Mouse (Mus musculus): ENCODE data around the gene Elk4. TPM values are rescaled to one million over a fixed set of nuclear protein-coding genes. Genes with fewer than 3 reads are reported as not detected.
A peak's percentile ranks its signal among the peaks of the same experiment; 100 is the strongest.

Gene Elk4
- polyA plus RNA-seq (2015; fragmentation: Nextera tagmentation; extraction: Ambion mirVana): 19.0 and 23.2 TPM in 2 replicates

- Histone ChIP-seq H3K4me1 (ENCODE audit: insufficient read depth, low read length) (peaks cover 26% of the 10 kb centered on the region), H3K27ac (ENCODE audit: low read length) (peak within 1 kb of the TSS; percentile 99), H3K4me2 (replicated peaks; ENCODE audit: low read depth, low read length) (peak within 1 kb of the TSS; percentile 73), H3K4me3 (ENCODE audit: low read length) (peak within 1 kb of the TSS; percentile 83), H3K9ac (replicated peaks; ENCODE audit: low read length) (peak within 1 kb of the TSS; percentile 98), H3K9me3 (ENCODE audit: low read length) (no peaks in the 10 kb centered on the region), H3K36me3 (ENCODE audit: insufficient read depth, low read length) (no peaks in the 10 kb centered on the region), H3K27me3 (ENCODE audit: insufficient read depth, low read length) (no peaks in the 10 kb centered on the region)
- 0% methylated on average over 58 of the region's 61 CpGs for WGBS
- ATAC-seq (ENCODE audit: low FRiP score, low TSS enrichment): peak; percentile 94
These were observed at the start of gene Elk4 for GRCm38 (mm10) chr1:132007282-132007815. TSS of gene Elk4 (plus strand) at chr1:132007607.

DNA sequence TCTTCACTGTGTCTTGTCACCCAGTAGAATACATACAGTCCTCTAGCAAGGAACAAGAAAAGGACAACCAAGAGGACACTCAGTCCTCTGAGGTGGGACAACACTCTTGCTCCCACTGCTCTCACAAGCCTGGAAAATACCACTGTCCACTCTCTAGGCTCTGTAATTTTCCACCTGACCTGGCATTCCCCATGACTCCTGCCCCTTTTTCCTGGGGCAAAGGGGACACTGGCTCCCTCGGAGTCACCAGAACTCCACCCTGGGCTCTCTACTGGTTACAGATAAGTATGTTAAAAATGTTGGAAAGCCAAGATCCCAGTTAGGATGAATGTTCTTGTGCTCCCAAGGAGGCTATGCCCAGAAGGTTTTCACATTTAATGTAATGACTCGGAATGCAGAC is 46.4 kb upstream of the Elk4 start:
- Histone ChIP-seq H3K27me3 (ENCODE audit: insufficient read depth, low read length) (peaks cover 6% of the 10 kb centered on the region), H3K9me3 (ENCODE audit: low read length) (no peaks in the 10 kb centered on the region), H3K4me2 (replicated peaks; ENCODE audit: low read depth, low read length) (no peak overlapping the region), H3K9ac (replicated peaks; ENCODE audit: low read length) (no peak overlapping the region), H3K4me1 (ENCODE audit: insufficient read depth, low read length) (peaks cover 20% of the 10 kb centered on the region), H3K36me3 (ENCODE audit: insufficient read depth, low read length) (no peaks in the 10 kb centered on the region), H3K4me3 (ENCODE audit: low read length) (no peak overlapping the region), H3K27ac (ENCODE audit: low read length) (no peak overlapping the region)
- 63% methylated on average over 2 of the region's 2 CpGs for WGBS
- ATAC-seq (ENCODE audit: low FRiP score, low TSS enrichment): no peak

- H3K9ac ChIP-seq (replicated peaks; ENCODE audit: low read length): peak within 1 kb of the TSS; percentile 79
- peak; percentile 72 for ATAC-seq (ENCODE audit: low FRiP score, low TSS enrichment)
- no peaks in the 10 kb centered on the region for H3K36me3 ChIP-seq (ENCODE audit: insufficient read depth, low read length)
- no peak within 1 kb of the TSS for H3K27ac ChIP-seq (ENCODE audit: low read length)
- H3K9me3 ChIP-seq (ENCODE audit: low read length): no peaks in the 10 kb centered on the region
- peaks cover 32% of the 10 kb centered on the region for H3K4me1 ChIP-seq (ENCODE audit: insufficient read depth, low read length)
- 0% methylated on average over 20 of the region's 35 CpGs for WGBS
- H3K4me3 ChIP-seq (ENCODE audit: low read length): peak within 1 kb of the TSS; percentile 78
- H3K27me3 ChIP-seq (ENCODE audit: insufficient read depth, low read length): peaks cover 6% of the 10 kb centered on the region
- peak within 1 kb of the TSS; percentile 99 for H3K4me2 ChIP-seq (replicated peaks; ENCODE audit: low read depth, low read length)
These were observed 44.8 kb upstream of the Elk4 start, which contains the start of gene Slc45a3 for GRCm38 (mm10) chr1:131962606-131963084. TSS of gene Slc45a3 (plus strand) at chr1:131962967.

DNA sequence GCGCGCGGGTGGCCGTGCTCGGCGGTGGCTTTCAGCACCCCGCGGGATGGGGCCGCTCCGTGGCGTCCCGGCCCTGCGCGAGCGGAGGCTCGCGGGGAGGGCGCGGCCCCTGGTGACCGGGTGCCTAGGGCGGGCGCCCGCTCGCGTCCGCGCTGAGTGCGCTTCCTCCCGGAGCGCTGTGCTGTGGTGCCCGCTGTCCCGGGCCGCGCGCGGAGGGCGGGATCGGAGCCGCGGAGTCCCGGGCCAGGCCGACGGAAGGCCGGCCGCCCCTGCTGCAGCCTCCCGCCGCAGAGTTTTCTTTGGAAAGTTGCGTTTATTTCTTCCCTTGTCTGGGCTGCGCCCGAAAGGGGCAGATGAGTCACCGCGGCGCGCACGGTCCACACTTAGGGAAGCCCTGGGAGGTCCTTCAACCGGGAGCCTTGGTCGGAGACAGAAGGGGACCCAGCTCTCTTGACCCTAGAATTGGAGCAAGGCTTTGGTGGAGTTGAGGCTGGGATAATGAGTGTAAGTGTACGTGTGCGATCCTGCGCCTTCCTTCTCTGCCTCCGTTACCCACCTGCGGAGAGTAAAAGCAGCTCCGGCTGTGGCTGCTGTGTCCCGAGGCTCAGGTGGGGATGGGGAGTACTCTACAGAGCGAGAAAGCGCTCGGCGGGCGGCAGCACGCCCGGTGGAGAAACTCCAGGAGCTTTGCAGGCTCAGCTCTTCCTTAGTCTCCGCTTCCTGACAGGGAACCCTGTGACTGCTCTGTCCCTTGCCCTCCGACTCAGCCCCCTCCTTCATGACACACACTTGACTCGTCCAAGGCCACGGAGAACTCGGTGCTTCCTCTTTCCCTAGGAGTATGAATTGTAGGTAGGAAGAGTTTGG is 44.1 kb upstream of the Elk4 start:
- peak overlapping the region; percentile 79 for H3K9ac ChIP-seq (replicated peaks; ENCODE audit: low read length)
- no peaks in the 10 kb centered on the region for H3K36me3 ChIP-seq (ENCODE audit: insufficient read depth, low read length)
- H3K27ac ChIP-seq (ENCODE audit: low read length): no peak overlapping the region
- H3K4me1 ChIP-seq (ENCODE audit: insufficient read depth, low read length): peaks cover 35% of the 10 kb centered on the region
- H3K4me2 ChIP-seq (replicated peaks; ENCODE audit: low read depth, low read length): peak overlapping the region; percentile 99
- under 1% methylated on average over 48 of the region's 76 CpGs for WGBS
- H3K27me3 ChIP-seq (ENCODE audit: insufficient read depth, low read length): peaks cover 6% of the 10 kb centered on the region; the same call in 1 of the 2 replicates
- peak overlapping the region; percentile 78 for H3K4me3 ChIP-seq (ENCODE audit: low read length)
- H3K9me3 ChIP-seq (ENCODE audit: low read length): no peaks in the 10 kb centered on the region
- peak; percentile 73 for ATAC-seq (ENCODE audit: low FRiP score, low TSS enrichment)

GRCm38 (mm10) chr1:131964100-131964499 is 43.3 kb upstream of the Elk4 start:
- Histone ChIP-seq H3K9me3 (ENCODE audit: low read length) (no peaks in the 10 kb centered on the region), H3K9ac (replicated peaks; ENCODE audit: low read length) (no peak overlapping the region), H3K36me3 (ENCODE audit: insufficient read depth, low read length) (no peaks in the 10 kb centered on the region), H3K27me3 (ENCODE audit: insufficient read depth, low read length) (peaks cover 6% of the 10 kb centered on the region; the same call in 1 of the 2 replicates), H3K4me2 (replicated peaks; ENCODE audit: low read depth, low read length) (peak overlapping the region; percentile 99), H3K4me1 (ENCODE audit: insufficient read depth, low read length) (peaks cover 43% of the 10 kb centered on the region), H3K27ac (ENCODE audit: low read length) (no peak overlapping the region), H3K4me3 (ENCODE audit: low read length) (peak overlapping the region; percentile 78)
- no peak for ATAC-seq (ENCODE audit: low FRiP score, low TSS enrichment)
- WGBS: 39% methylated on average over 5 of the region's 5 CpGs

- Histone ChIP-seq H3K27me3 (ENCODE audit: insufficient read depth, low read length) (peaks cover 6% of the 10 kb centered on the region; the same call in 1 of the 2 replicates), H3K4me1 (ENCODE audit: insufficient read depth, low read length) (peaks cover 44% of the 10 kb centered on the region), H3K9ac (replicated peaks; ENCODE audit: low read length) (no peak overlapping the region), H3K9me3 (ENCODE audit: low read length) (no peaks in the 10 kb centered on the region), H3K4me2 (replicated peaks; ENCODE audit: low read depth, low read length) (peak overlapping the region; percentile 99; the same call in 1 of the 2 replicates), H3K27ac (ENCODE audit: low read length) (no peak overlapping the region), H3K36me3 (ENCODE audit: insufficient read depth, low read length) (no peaks in the 10 kb centered on the region), H3K4me3 (ENCODE audit: low read length) (0 out of 2 replicates have a peak overlapping the region, but pooled peaks have one; percentile 78)
- WGBS: 73% methylated on average over 7 of the region's 7 CpGs
- ATAC-seq (ENCODE audit: low FRiP score, low TSS enrichment): no peak
These were observed 42.8 kb upstream of the Elk4 start for GRCm38 (mm10) chr1:131964580-131964979.

- H3K36me3 ChIP-seq (ENCODE audit: insufficient read depth, low read length): no peaks in the 10 kb centered on the region
- no peak overlapping the region for H3K4me2 ChIP-seq (replicated peaks; ENCODE audit: low read depth, low read length)
- no peaks in the 10 kb centered on the region for H3K9me3 ChIP-seq (ENCODE audit: low read length)
- WGBS: 25% methylated on average over 5 of the region's 5 CpGs
- H3K9ac ChIP-seq (replicated peaks; ENCODE audit: low read length): no peak overlapping the region
- ATAC-seq (ENCODE audit: low FRiP score, low TSS enrichment): no peak
- no peak overlapping the region for H3K4me3 ChIP-seq (ENCODE audit: low read length)
- no peak overlapping the region for H3K27ac ChIP-seq (ENCODE audit: low read length)
- H3K4me1 ChIP-seq (ENCODE audit: insufficient read depth, low read length): peaks cover 56% of the 10 kb centered on the region
- peaks cover 6% of the 10 kb centered on the region; the same call in 1 of the 2 replicates for H3K27me3 ChIP-seq (ENCODE audit: insufficient read depth, low read length)
These were observed 41.6 kb upstream of the Elk4 start for GRCm38 (mm10) chr1:131965818-131966217.

GRCm38 (mm10) chr1:131967336-131967735 is 40.1 kb upstream of the Elk4 start:
- peaks cover 69% of the 10 kb centered on the region for H3K4me1 ChIP-seq (ENCODE audit: insufficient read depth, low read length)
- no peak overlapping the region for H3K9ac ChIP-seq (replicated peaks; ENCODE audit: low read length)
- WGBS: 32% methylated on average over 7 of the region's 7 CpGs
- H3K36me3 ChIP-seq (ENCODE audit: insufficient read depth, low read length): no peaks in the 10 kb centered on the region
- no peak overlapping the region for H3K4me3 ChIP-seq (ENCODE audit: low read length)
- H3K27me3 ChIP-seq (ENCODE audit: insufficient read depth, low read length): peaks cover 2% of the 10 kb centered on the region; the same call in 1 of the 2 replicates
- H3K9me3 ChIP-seq (ENCODE audit: low read length): no peaks in the 10 kb centered on the region
- no peak overlapping the region for H3K4me2 ChIP-seq (replicated peaks; ENCODE audit: low read depth, low read length)
- H3K27ac ChIP-seq (ENCODE audit: low read length): peak overlapping the region; percentile 45; the same call in 1 of the 2 replicates
- ATAC-seq (ENCODE audit: low FRiP score, low TSS enrichment): no peak

GRCm38 (mm10) chr1:131968556-131968955 is 38.9 kb upstream of the Elk4 start:
- Histone ChIP-seq H3K27me3 (ENCODE audit: insufficient read depth, low read length) (no peaks in the 10 kb centered on the region; the same call in 1 of the 2 replicates), H3K27ac (ENCODE audit: low read length) (peak overlapping the region; percentile 35; the same call in 1 of the 2 replicates), H3K36me3 (ENCODE audit: insufficient read depth, low read length) (no peaks in the 10 kb centered on the region), H3K9ac (replicated peaks; ENCODE audit: low read length) (no peak overlapping the region), H3K4me2 (replicated peaks; ENCODE audit: low read depth, low read length) (no peak overlapping the region), H3K4me3 (ENCODE audit: low read length) (no peak overlapping the region), H3K9me3 (ENCODE audit: low read length) (no peaks in the 10 kb centered on the region), H3K4me1 (ENCODE audit: insufficient read depth, low read length) (peaks cover 75% of the 10 kb centered on the region)
- no peak for ATAC-seq (ENCODE audit: low FRiP score, low TSS enrichment)
- 53% methylated on average over 3 of the region's 3 CpGs for WGBS

Measured in kidney, embryonic 16.5 days (tissue).